Mouse (Mus musculus) limb, embryonic 13.5 days (tissue): Measurements from ENCODE around the gene Arid3a. TPM values are rescaled to one million over a fixed set of nuclear protein-coding genes. Genes with fewer than 3 reads are reported as not detected.
A peak's percentile ranks its signal among the peaks of the same experiment; 100 is the strongest.

Experiments used
- ATAC-seq: fragments of 200-750 bp; cut with Nextera tagmentation; 2 replicates; pipeline ENCODE4 v1.8.0; 2017; ENCODE audit warnings: low read depth, moderate number of reproducible peaks, moderate TSS enrichment; ENCODE audit not compliant: low FRiP score
- H3K27ac ChIP-seq: fragments of 300-500 bp; sonication (generic); 2 replicates; pipeline ENCODE4 v1.5.1; 2015; ENCODE audit warnings: inconsistent platforms, mild to moderate bottlenecking, moderate library complexity
- H3K27me3 ChIP-seq: fragments of 300-500 bp; sonication (generic); 2 replicates; pipeline ENCODE4 v1.6.1; 2015; ENCODE audit warnings: mild to moderate bottlenecking, inconsistent platforms
- H3K36me3 ChIP-seq: fragments of 300-500 bp; sonication (generic); 2 replicates; pipeline ENCODE4 v1.6.1; 2015; ENCODE audit warnings: inconsistent platforms, mild to moderate bottlenecking, moderate library complexity
- H3K4me1 ChIP-seq: fragments of 300-500 bp; sonication (generic); 2 replicates; pipeline ENCODE4 v1.6.1; 2015; ENCODE audit warnings: inconsistent platforms
- H3K4me2 ChIP-seq: fragments of 300-500 bp; sonication (generic); replicated peaks from 2 replicates; pipeline ENCODE4 v1.6.1; 2015; ENCODE audit warnings: inconsistent platforms, mild to moderate bottlenecking, moderate library complexity
- H3K4me3 ChIP-seq: fragments of 300-500 bp; sonication (generic); 2 replicates; pipeline ENCODE4 v1.5.1; 2015; ENCODE audit warnings: moderate library complexity, mild to moderate bottlenecking, inconsistent platforms
- H3K9ac ChIP-seq: fragments of 300-500 bp; sonication (generic); 2 replicates; pipeline ENCODE4 v1.6.1; 2015; ENCODE audit warnings: mild to moderate bottlenecking, inconsistent platforms
- H3K9me3 ChIP-seq: fragments of 300-500 bp; sonication (generic); 2 replicates; pipeline ENCODE4 v1.6.1; 2016; ENCODE audit warnings: inconsistent platforms
- WGBS: fragments of 180-500 bp; shearing (Covaris S2); methylation state at CpG from one replicate; pipeline ENCODE4 v1.1.7; 2015; 5-methylcytosine and 5-hydroxymethylcytosine counted together
- polyA plus RNA-seq: library from polyadenylated mRNA; unstranded; fragments of >200 nt; fragmentation: Nextera tagmentation; extraction: Ambion mirVana; gene quantifications from 2 replicates; pipeline ENCODE4 v1.2.1, GENCODE M21; 2015

Arid3a gene
- polyA plus RNA-seq, 1 experiment from 2014 or later: 6.2 TPM

DNA sequence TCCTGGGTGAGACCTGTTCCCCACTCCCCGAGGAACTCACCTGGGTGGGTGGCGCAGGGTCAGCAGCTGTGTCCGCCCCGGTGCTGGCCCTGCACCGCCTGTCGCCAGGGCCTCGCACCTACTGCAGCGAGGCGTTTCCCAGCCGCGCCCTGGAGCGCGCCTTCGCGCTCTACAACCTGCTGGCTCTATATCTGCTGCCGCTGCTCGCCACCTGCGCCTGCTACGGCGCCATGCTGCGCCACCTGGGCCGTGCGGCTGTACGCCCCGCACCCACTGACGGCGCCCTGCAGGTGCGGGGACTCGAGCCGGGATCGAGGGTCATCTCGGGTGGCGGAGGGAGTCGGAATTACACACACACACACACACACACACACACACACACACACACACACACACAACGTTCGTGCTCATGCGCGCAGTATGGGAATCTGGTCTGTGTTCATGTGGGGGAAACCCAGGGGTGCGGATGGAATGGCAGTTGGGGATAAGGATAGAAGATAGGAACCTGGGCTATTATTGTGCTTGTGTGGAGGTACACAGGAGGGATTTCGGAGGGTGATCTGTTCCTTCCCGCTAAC lies 5.8 kb upstream of the Arid3a start, which contains the start of gene R3hdm4:
TSS of gene R3hdm4 (minus strand) at position 251 of the 578 bp plus-strand sequence.
- H3K27me3 ChIP-seq: peaks cover 72% of the 10 kb centered on the region
- peak within 1 kb of the TSS; percentile 60 for H3K9ac ChIP-seq
- WGBS: 2% methylated on average over 38 of the region's 41 CpGs
- ATAC-seq: no peak
- H3K4me3 ChIP-seq: peak within 1 kb of the TSS; percentile 34
- H3K9me3 ChIP-seq: peaks cover 4% of the 10 kb centered on the region; the same call in 1 of the 2 replicates
- peaks cover 50% of the 10 kb centered on the region for H3K4me1 ChIP-seq
- H3K36me3 ChIP-seq: no peaks in the 10 kb centered on the region
- peak within 1 kb of the TSS; percentile 59 for H3K4me2 ChIP-seq
- no peak within 1 kb of the TSS for H3K27ac ChIP-seq

DNA sequence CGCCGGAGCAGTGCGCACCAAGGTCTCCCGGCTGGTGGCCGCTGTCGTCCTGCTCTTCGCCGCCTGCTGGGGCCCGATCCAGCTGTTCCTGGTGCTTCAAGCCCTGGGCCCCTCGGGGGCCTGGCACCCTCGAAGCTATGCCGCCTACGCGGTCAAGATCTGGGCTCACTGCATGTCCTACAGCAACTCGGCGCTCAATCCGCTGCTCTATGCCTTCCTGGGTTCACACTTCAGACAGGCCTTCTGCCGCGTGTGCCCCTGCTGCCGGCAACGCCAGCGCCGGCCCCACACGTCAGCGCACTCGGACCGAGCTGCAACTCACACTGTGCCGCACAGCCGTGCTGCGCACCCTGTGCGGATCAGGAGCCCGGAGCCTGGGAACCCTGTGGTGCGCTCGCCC lies 5.3 kb upstream of the Arid3a start:
- H3K36me3 ChIP-seq: no peaks in the 10 kb centered on the region
- under 1% methylated on average over 34 of the region's 34 CpGs for WGBS
- peak overlapping the region; percentile 34 for H3K4me3 ChIP-seq
- H3K4me1 ChIP-seq: peaks cover 53% of the 10 kb centered on the region
- no peak for ATAC-seq
- H3K27me3 ChIP-seq: peaks cover 72% of the 10 kb centered on the region
- peaks cover 4% of the 10 kb centered on the region; the same call in 1 of the 2 replicates for H3K9me3 ChIP-seq
- H3K9ac ChIP-seq: peak overlapping the region; percentile 60
- no peak overlapping the region for H3K27ac ChIP-seq
- H3K4me2 ChIP-seq: peak overlapping the region; percentile 59

- H3K4me3 ChIP-seq: peak overlapping the region; percentile 97
- no peak for ATAC-seq
- H3K9ac ChIP-seq: no peak overlapping the region
- 0 out of 2 replicates have a peak overlapping the region, but pooled peaks have one; percentile 28 for H3K27ac ChIP-seq
- WGBS: 12% methylated on average over 29 of the region's 29 CpGs
- H3K4me1 ChIP-seq: peaks cover 43% of the 10 kb centered on the region
- peak overlapping the region; percentile 92 for H3K4me2 ChIP-seq
- H3K9me3 ChIP-seq: peaks cover 4% of the 10 kb centered on the region; the same call in 1 of the 2 replicates
- peaks cover 41% of the 10 kb centered on the region for H3K27me3 ChIP-seq
- no peaks in the 10 kb centered on the region for H3K36me3 ChIP-seq
Observed at GRCm38 (mm10) chr10:79924998-79925784, 1.7 kb upstream of the Arid3a start.

GRCm38 (mm10) chr10:79925785-79926490 lies 905 bp upstream of the Arid3a start:
- peak overlapping the region; percentile 97 for H3K4me3 ChIP-seq
- ATAC-seq: no peak

DNA sequence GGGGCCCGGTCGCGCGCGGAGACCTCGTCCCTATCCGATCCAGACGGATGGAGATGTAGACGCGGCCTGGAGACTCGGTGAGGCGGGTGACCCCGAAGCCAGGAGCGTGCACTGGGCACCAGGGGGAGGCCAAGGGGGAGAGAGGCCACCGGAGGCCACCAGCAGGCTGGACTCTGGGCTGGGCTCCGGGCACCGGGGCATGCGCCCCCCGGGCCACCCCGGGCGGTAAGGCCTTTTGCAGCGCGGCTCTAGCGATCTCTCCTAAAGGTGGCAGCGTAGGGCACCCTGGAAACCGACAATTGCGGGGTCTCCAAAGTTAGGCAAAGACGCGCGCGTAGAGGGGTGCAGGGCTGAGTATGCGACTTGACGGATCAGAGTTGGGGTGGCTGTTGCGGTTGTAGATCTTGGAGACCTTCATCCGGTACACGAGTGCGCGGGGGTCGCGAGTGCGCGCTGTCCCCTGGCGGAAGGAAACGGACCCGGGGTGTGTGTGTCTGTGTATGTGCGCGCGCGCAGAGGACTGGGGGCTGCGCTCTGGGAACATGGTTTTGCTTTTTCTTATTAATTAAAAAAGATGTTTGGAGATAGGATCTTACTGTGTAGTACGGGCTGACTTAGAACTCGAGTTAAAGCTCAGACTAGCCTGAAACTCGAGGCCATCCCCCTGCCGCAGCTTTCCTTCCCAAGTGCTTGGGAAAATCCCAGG lies 634 bp downstream of the Arid3a start:
- H3K4me2 ChIP-seq: peak overlapping the region; percentile 92
- H3K27ac ChIP-seq: peak overlapping the region; percentile 97
- H3K9me3 ChIP-seq: peaks cover 2% of the 10 kb centered on the region; the same call in 1 of the 2 replicates
- H3K9ac ChIP-seq: peak overlapping the region; percentile 95
- H3K36me3 ChIP-seq: peaks cover 22% of the 10 kb centered on the region
- H3K27me3 ChIP-seq: peaks cover 18% of the 10 kb centered on the region
- H3K4me1 ChIP-seq: peaks cover 49% of the 10 kb centered on the region
- ATAC-seq: peak; percentile 26
- H3K4me3 ChIP-seq: peak overlapping the region; percentile 97
- WGBS: under 1% methylated on average over 54 of the region's 54 CpGs

More at GRCm38 (mm10) chr10:79925785-79926490, 905 bp upstream of the Arid3a start:
- peak overlapping the region; percentile 92 for H3K4me2 ChIP-seq
- H3K27me3 ChIP-seq: peaks cover 34% of the 10 kb centered on the region
- H3K27ac ChIP-seq: peak overlapping the region; percentile 78; the same call in 1 of the 2 replicates
- WGBS: 7% methylated on average over 15 of the region's 15 CpGs
- H3K9me3 ChIP-seq: peaks cover 4% of the 10 kb centered on the region; the same call in 1 of the 2 replicates
- peak overlapping the region; percentile 95 for H3K9ac ChIP-seq
- H3K36me3 ChIP-seq: peaks cover 6% of the 10 kb centered on the region
- H3K4me1 ChIP-seq: peaks cover 45% of the 10 kb centered on the region

- peaks cover 56% of the 10 kb centered on the region for H3K4me1 ChIP-seq
- no peak for ATAC-seq
- peaks cover 11% of the 10 kb centered on the region for H3K27me3 ChIP-seq
- peaks cover 27% of the 10 kb centered on the region for H3K36me3 ChIP-seq
- H3K27ac ChIP-seq: peak overlapping the region; percentile 97
- H3K9me3 ChIP-seq: no peaks in the 10 kb centered on the region
- under 1% methylated on average over 29 of the region's 29 CpGs for WGBS
- peak overlapping the region; percentile 97 for H3K4me3 ChIP-seq
- H3K9ac ChIP-seq: peak overlapping the region; percentile 95
- peak overlapping the region; percentile 92 for H3K4me2 ChIP-seq
Observed at GRCm38 (mm10) chr10:79928030-79928694, 1.3 kb downstream of the Arid3a start.

DNA sequence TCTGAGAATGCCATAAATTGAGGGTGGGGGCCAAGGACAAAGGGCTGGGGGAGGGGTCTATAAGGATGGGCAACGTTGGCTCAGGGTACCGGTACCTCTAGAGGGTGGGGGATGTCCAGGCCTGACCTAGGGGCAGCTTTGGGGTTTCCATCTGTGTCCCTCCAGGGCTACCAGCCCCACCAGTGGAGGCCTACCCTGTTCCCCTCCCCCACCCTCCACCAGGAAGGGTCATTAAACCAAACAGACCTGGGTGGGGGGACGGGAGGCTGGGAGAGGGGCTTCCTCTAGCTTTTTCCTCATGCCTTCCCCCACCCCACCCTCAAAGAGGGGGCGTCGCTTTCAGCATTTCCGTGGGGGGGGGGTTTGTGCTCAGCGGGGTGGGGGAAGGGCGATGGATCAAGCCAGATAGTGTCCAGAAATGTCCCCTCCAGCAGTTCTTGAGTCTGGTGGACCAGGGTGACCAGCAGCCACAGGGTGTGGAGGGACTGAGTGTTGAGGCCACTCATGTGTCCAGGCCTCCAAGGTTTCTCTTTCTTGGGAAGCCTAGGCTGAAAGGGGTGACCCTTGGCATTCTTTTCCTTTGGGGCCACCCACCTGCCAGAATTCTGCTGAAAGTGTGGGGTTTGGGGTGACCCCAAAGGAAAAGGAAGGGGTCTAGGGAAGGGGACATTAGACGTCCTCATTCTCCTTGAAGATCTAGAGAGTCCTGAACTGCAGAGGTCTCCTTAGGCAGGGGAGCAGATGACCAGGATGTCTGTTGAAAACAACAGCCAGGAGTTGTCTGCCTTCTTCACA lies 2.3 kb downstream of the Arid3a start:
- H3K27me3 ChIP-seq: peaks cover 2% of the 10 kb centered on the region
- peak overlapping the region; percentile 62 for H3K9ac ChIP-seq
- H3K27ac ChIP-seq: peak overlapping the region; percentile 44; the same call in 1 of the 2 replicates
- peaks cover 66% of the 10 kb centered on the region for H3K4me1 ChIP-seq
- peak overlapping the region; percentile 92 for H3K4me2 ChIP-seq
- peaks cover 37% of the 10 kb centered on the region for H3K36me3 ChIP-seq
- ATAC-seq: no peak
- no peaks in the 10 kb centered on the region for H3K9me3 ChIP-seq
- peak overlapping the region; percentile 97 for H3K4me3 ChIP-seq
- WGBS: 13% methylated on average over 9 of the region's 9 CpGs

DNA sequence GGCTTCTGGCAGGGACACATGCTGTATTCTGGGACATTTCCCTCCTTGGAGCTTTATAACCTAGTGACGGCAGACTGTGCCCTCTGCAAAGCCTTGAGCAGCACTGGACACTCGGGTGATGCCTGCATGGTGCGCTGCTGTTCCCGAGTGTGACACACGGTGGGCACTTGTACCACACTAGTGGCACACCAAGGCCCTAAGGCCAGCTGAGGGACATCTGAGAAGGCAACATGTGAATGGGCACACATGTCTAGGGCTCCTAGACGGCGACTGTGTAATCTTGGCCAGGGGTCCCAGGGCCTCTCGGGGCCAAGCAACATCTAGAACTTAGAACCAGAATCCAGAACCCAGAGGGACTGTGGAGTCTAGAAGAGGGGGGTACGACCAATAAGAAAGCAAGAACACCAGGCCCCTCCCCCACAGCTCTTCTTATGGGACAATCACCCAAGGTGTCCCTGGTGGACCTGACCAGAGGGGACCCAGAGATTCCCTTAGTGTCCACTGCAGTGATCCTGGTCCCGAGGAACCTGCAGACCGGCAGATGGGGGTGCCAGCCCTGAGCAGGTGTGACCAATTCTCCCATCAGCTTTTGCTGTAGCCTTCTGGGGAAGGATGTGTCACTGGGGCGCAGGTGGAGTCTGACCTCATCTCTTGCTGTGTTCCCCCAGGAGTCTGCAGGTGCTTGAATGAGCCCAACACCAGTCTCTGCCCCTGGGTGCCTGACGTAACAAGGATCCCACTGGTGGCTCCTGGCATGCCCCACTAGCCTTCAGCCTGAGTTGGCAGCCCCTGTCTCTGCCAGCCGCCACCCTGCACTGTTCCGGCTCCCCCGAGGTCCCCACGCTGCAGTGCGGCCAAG lies 3.4 kb downstream of the Arid3a start:
- Histone ChIP-seq H3K9me3 (no peaks in the 10 kb centered on the region), H3K27me3 (no peaks in the 10 kb centered on the region), H3K9ac (no peak overlapping the region), H3K4me1 (peaks cover 77% of the 10 kb centered on the region), H3K36me3 (peaks cover 48% of the 10 kb centered on the region), H3K4me3 (0 out of 2 replicates have a peak overlapping the region, but pooled peaks have one; percentile 97), H3K4me2 (peak overlapping the region; percentile 92), H3K27ac (peak overlapping the region; percentile 22; the same call in 1 of the 2 replicates)
- WGBS: 83% methylated on average over 18 of the region's 18 CpGs
- ATAC-seq: no peak

- Histone ChIP-seq H3K27ac (no peak overlapping the region), H3K4me1 (peaks cover 72% of the 10 kb centered on the region)
Observed at GRCm38 (mm10) chr10:79930826-79931186, 4.0 kb downstream of the Arid3a start.

GRCm38 (mm10) chr10:79931797-79932196 lies 5.0 kb downstream of the Arid3a start:
- Histone ChIP-seq H3K4me1 (peaks cover 73% of the 10 kb centered on the region), H3K27me3 (no peaks in the 10 kb centered on the region), H3K36me3 (peaks cover 56% of the 10 kb centered on the region), H3K4me3 (no peak overlapping the region), H3K4me2 (no peak overlapping the region), H3K9me3 (no peaks in the 10 kb centered on the region), H3K27ac (peak overlapping the region; percentile 35; the same call in 1 of the 2 replicates), H3K9ac (peak overlapping the region; percentile 35; the same call in 1 of the 2 replicates)
- ATAC-seq: no peak
- 70% methylated on average over 9 of the region's 9 CpGs for WGBS

More at GRCm38 (mm10) chr10:79930826-79931186, 4.0 kb downstream of the Arid3a start:
- Histone ChIP-seq H3K9me3 (no peaks in the 10 kb centered on the region), H3K9ac (no peak overlapping the region), H3K36me3 (peaks cover 54% of the 10 kb centered on the region), H3K4me3 (no peak overlapping the region), H3K4me2 (no peak overlapping the region), H3K27me3 (no peaks in the 10 kb centered on the region)
- 88% methylated on average over 16 of the region's 16 CpGs for WGBS
- ATAC-seq: no peak
